Mouse (Mus musculus): ENCODE results near the gene Wdr73. TPM values are rescaled to one million over a fixed set of nuclear protein-coding genes. Genes with fewer than 3 reads are reported as not detected.
A peak's percentile ranks its signal among the peaks of the same experiment; 100 is the strongest.

Wdr73 gene
- polyA plus RNA-seq, 1 experiment from 2014 or later, result 16.3 TPM

DNA sequence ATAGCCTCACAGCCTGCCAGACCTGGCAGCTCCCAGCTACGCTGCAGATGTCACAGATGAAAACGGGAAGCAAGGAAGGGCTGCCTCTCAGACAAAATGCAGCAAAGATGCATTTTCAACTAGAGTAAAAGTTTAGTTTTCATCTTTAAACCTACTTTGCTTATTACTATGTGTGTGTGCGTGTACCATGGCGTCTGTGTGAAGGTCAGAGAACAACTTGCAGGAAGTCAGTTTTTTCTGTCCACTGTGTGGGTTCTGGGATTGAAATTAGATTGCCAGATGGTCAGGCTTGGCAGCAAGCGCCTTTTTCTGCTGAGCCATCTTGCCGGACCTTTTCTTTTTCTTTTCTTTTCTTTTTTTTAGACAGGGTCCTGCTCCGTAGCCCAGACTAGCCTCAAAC, 6.9 kb downstream of the Wdr73 start:
- H3K4me1 ChIP-seq (replicated peaks), result peaks cover 8% of the 10 kb centered on the region
- H3K4me2 ChIP-seq, result no peak overlapping the region
- 79% methylated on average over 7 of the region's 7 CpGs for WGBS
- no peak overlapping the region for H3K4me3 ChIP-seq
- H3K36me3 ChIP-seq, result peaks cover 57% of the 10 kb centered on the region
- peak overlapping the region; percentile 39 for H3K27ac ChIP-seq
- H3K27me3 ChIP-seq, result no peaks in the 10 kb centered on the region
- H3K9me3 ChIP-seq (replicated peaks), result no peaks in the 10 kb centered on the region
- H3K9ac ChIP-seq, result no peak overlapping the region
- ATAC-seq (replicated peaks; ENCODE audit: insufficient number of reproducible peaks, insufficient read depth, low FRiP score, low read depth), result no peak

DNA sequence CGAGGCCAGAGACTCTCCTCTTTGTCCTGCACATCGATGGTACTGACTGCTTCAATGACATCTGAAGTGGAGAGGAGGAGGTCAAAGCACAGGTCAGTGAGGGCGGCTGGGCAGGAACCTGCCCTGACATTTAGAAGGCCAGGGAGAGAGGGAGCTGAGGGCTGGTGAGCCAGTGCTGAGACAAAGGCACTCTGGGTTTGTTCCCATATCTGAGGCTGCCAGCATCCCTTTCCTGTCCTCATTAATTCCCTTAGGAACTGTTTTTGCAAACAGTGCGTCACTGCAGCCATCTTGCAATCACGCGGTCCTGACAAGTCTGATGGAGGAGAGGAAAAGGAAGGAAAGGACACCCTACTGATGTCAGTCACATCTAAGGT, 7.3 kb downstream of the Wdr73 start:
- peaks cover 57% of the 10 kb centered on the region for H3K36me3 ChIP-seq

DNA sequence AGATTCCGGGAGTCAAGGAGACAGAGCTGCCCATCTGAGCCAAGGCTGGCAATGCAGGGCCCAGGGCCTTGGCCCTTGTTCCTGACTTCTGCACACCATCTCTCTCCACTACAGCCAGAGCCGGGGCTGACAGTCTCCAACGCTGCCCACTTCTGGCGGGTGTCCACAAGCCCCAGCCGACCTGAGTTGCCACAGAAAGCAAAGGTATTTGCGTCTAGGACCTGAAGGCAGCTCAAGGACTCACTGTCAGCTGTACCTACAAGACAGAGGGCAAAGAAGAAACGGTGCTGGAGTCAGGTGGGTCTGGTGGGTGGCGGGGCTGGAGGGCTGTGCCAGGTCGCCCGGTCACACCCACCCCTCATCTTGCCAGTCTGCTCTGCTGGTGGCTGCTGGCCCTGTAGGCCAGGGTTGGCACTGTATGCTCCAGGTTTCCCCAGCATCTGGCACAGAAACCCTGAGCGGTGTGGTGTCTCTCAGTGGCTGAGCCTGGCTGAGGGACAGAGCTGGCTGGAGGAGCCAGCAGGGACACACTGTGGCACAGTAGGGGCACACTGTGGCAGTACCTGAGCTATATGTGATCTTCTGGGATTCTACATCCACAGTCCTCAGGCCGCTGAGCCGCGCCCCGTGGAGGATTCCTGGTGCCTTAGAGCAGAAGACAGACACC, 7.8 kb downstream of the Wdr73 start:
- WGBS, result 87% methylated on average over 15 of the region's 15 CpGs
- Histone ChIP-seq H3K36me3 (peaks cover 57% of the 10 kb centered on the region), H3K4me2 (no peak overlapping the region), H3K9ac (no peak overlapping the region), H3K27me3 (no peaks in the 10 kb centered on the region), H3K9me3 (replicated peaks) (no peaks in the 10 kb centered on the region), H3K4me1 (replicated peaks) (peaks cover 16% of the 10 kb centered on the region), H3K4me3 (no peak overlapping the region), H3K27ac (peak overlapping the region; percentile 39; the same call in 1 of the 2 replicates)
- no peak for ATAC-seq (replicated peaks; ENCODE audit: insufficient number of reproducible peaks, insufficient read depth, low FRiP score, low read depth)

More for the DNA sequence above, 7.3 kb downstream of the Wdr73 start:
- H3K4me2 ChIP-seq, result no peak overlapping the region
- no peaks in the 10 kb centered on the region for H3K27me3 ChIP-seq
- H3K9ac ChIP-seq, result no peak overlapping the region
- no peaks in the 10 kb centered on the region for H3K9me3 ChIP-seq (replicated peaks)
- no peak for ATAC-seq (replicated peaks; ENCODE audit: insufficient number of reproducible peaks, insufficient read depth, low FRiP score, low read depth)
- 64% methylated on average over 6 of the region's 6 CpGs for WGBS
- peak overlapping the region; percentile 39 for H3K27ac ChIP-seq
- peaks cover 13% of the 10 kb centered on the region for H3K4me1 ChIP-seq (replicated peaks)
- H3K4me3 ChIP-seq, result no peak overlapping the region

DNA sequence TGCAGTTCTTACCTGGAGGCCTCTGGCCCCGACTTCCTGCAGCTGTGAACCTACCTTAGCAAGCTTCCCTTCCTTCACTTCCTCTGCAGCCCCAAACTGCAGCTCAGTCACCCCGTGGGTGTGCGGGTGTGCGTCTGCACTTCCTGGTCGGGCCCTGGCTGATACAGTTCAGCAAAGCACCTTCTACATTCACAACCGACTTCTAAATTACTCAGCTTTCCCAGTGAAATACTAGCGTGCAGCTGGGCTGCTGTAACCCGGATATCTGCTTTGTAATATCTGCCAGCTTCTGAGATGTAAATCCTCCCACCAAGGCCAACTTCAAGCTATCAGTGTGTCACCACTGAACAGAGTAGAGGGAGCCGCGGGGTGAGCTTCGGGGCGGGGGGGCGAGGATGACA, 11.2 kb downstream of the Wdr73 start:
- Histone ChIP-seq H3K9ac (no peak overlapping the region), H3K36me3 (peaks cover 36% of the 10 kb centered on the region)

DNA sequence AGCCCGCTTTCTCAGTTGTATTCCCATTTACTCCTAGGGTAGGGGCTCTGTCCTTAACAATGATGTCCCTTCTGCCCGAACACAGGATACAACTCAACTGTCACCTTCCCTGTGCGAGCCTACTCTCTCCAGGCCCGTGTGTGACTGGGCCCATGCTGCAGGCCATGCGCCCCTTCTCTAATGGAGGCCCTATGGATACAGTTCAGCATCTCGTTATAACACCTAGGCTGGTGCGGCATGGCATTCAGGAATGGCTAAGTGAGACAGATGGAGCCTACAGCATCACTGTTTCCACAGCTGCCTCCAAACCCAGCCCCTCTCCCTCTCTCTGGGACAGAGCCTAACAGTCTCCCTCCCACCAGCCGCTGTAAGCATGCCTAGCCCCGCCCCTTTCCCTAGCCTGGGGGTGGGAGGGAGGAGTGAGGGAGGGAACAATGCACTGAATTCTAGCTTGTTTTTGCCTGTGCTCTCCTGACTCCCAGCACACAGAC, 12.0 kb downstream of the Wdr73 start:
- no peak overlapping the region for H3K9ac ChIP-seq
- no peak overlapping the region for H3K4me2 ChIP-seq
- H3K4me3 ChIP-seq, result no peak overlapping the region
- ATAC-seq (replicated peaks; ENCODE audit: insufficient number of reproducible peaks, insufficient read depth, low FRiP score, low read depth), result peak; percentile 84
- 43% methylated on average over 9 of the region's 9 CpGs for WGBS
- no peaks in the 10 kb centered on the region for H3K9me3 ChIP-seq (replicated peaks)
- H3K27me3 ChIP-seq, result no peaks in the 10 kb centered on the region
- peak overlapping the region; percentile 73 for H3K27ac ChIP-seq
- peaks cover 34% of the 10 kb centered on the region for H3K36me3 ChIP-seq
- H3K4me1 ChIP-seq (replicated peaks), result peaks cover 16% of the 10 kb centered on the region

More for the DNA sequence above, 11.2 kb downstream of the Wdr73 start:
- 70% methylated on average over 13 of the region's 13 CpGs for WGBS
- Histone ChIP-seq H3K4me3 (no peak overlapping the region), H3K4me2 (0 out of 2 replicates have a peak overlapping the region, but pooled peaks have one; percentile 8), H3K9me3 (replicated peaks) (no peaks in the 10 kb centered on the region), H3K27ac (peak overlapping the region; percentile 73), H3K4me1 (replicated peaks) (peaks cover 16% of the 10 kb centered on the region), H3K27me3 (no peaks in the 10 kb centered on the region)
- ATAC-seq (replicated peaks; ENCODE audit: insufficient number of reproducible peaks, insufficient read depth, low FRiP score, low read depth), result no peak

DNA sequence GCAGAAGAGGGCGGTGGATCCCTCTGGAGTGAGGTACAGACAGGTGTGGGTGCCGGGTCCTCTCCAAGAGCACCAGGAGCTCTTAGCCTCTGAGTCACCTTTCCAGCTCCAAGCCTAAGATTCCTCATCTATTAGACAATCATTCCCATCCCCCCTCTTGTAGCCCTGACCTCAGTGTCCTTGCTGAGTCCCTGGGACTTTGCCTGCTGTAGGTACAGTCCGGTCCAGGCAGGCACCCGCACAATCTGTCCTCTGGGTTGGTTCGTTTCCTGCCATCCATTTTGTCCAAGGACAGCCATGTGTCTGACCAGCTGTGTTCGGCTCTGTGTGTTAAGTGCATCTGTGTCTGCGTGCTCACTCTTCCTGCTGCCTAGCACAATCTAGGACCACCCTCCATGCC, 12.5 kb downstream of the Wdr73 start:
- Histone ChIP-seq H3K4me1 (replicated peaks) (peaks cover 16% of the 10 kb centered on the region), H3K27me3 (no peaks in the 10 kb centered on the region), H3K36me3 (peaks cover 29% of the 10 kb centered on the region), H3K9me3 (replicated peaks) (no peaks in the 10 kb centered on the region), H3K4me2 (no peak overlapping the region), H3K27ac (peak overlapping the region; percentile 73), H3K9ac (no peak overlapping the region), H3K4me3 (no peak overlapping the region)
- WGBS, result 62% methylated on average over 7 of the region's 7 CpGs
- no peak for ATAC-seq (replicated peaks; ENCODE audit: insufficient number of reproducible peaks, insufficient read depth, low FRiP score, low read depth)

DNA sequence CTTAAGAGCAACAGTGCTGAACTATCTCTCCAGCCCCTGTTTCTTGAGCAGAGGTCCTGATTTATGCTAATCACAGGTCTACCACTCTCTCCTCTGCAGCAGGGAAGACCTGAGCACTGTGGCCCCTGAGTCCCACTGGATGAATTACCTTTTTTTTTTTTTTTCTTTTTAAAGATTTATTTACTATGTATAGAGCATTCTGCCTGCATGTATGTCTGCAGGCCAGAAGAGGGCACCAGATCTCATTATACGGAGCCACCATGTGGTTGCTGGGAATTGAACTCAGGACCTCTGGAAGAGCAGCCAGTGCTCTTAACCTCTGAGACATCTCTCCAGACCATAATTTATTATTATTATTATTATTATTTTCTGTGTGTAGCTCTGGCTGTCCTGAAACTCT, 15.4 kb downstream of the Wdr73 start:
- Histone ChIP-seq H3K27me3 (no peaks in the 10 kb centered on the region), H3K4me3 (no peak overlapping the region), H3K27ac (no peak overlapping the region), H3K36me3 (0 out of 2 replicates have a peak, but pooled peaks cover 2% of the 10 kb centered on the region), H3K9ac (no peak overlapping the region), H3K4me2 (no peak overlapping the region), H3K9me3 (replicated peaks) (no peaks in the 10 kb centered on the region), H3K4me1 (replicated peaks) (peaks cover 24% of the 10 kb centered on the region)
- WGBS, result 14% methylated on average over 1 of the region's 1 CpGs
- no peak for ATAC-seq (replicated peaks; ENCODE audit: insufficient number of reproducible peaks, insufficient read depth, low FRiP score, low read depth)

DNA sequence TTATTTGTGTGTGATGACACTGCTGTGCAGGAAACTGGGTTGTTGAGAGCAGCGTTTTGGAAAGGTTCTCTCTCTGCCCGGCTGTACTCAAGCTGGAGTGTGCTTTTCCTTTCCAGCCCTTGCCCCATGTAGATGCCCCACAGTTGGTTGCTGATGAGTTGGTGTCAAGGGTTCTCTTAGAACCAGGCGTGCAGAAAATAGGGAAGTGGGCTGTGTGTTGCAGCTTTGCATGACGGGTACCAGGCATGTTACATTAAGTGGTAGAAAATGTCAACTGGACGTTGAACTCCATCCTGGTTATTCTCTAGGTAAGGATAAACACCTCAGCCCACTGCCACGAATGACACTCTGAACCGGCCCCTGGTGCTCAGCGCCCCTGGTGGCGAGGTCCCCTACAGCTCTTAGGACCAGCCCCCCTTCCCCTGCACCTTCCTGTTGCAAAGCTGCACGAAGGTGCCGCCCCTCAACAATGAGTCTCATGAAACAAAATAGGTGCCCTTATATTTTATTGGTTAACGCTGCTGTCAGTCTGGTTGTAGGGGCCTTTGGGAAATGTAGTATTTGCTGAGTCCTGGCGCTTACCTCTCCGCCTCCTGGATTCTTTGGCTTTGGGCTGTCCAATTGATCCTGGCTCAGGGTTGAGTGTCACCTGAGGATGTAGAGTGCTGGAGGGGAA, 18.1 kb downstream of the Wdr73 start:
- Histone ChIP-seq H3K9me3 (replicated peaks) (no peaks in the 10 kb centered on the region), H3K4me2 (peak overlapping the region; percentile 57), H3K4me1 (replicated peaks) (peaks cover 8% of the 10 kb centered on the region), H3K4me3 (peak overlapping the region; percentile 31), H3K9ac (no peak overlapping the region), H3K27me3 (no peaks in the 10 kb centered on the region), H3K27ac (no peak overlapping the region), H3K36me3 (no peaks in the 10 kb centered on the region; the same call in 1 of the 2 replicates)
- WGBS, result 20% methylated on average over 14 of the region's 14 CpGs
- peak; percentile 79 for ATAC-seq (replicated peaks; ENCODE audit: insufficient number of reproducible peaks, insufficient read depth, low FRiP score, low read depth)

DNA sequence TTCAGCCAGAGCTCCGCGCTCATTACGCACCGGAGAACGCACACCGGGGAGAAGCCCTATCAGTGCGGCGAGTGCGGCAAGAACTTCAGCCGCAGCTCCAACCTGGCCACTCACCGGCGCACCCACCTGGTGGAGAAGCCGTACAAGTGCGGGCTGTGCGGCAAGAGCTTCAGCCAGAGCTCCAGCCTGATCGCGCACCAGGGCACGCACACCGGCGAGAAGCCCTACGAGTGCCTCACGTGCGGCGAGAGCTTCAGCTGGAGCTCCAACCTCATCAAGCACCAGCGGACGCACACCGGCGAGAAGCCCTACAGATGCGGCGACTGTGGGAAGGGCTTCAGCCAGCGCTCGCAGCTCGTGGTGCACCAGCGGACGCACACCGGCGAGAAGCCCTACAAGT, 25.3 kb downstream of the Wdr73 start:
- H3K9ac ChIP-seq, result no peak overlapping the region
- H3K27ac ChIP-seq, result no peak overlapping the region
- no peak overlapping the region for H3K4me3 ChIP-seq
- no peak for ATAC-seq (replicated peaks; ENCODE audit: insufficient number of reproducible peaks, insufficient read depth, low FRiP score, low read depth)
- H3K36me3 ChIP-seq, result peaks cover 61% of the 10 kb centered on the region
- H3K4me1 ChIP-seq (replicated peaks), result no peaks in the 10 kb centered on the region; the same call in 1 of the 2 replicates
- no peaks in the 10 kb centered on the region for H3K27me3 ChIP-seq
- H3K4me2 ChIP-seq, result no peak overlapping the region
- no peaks in the 10 kb centered on the region for H3K9me3 ChIP-seq (replicated peaks)
- 57% methylated on average over 37 of the region's 37 CpGs for WGBS

DNA sequence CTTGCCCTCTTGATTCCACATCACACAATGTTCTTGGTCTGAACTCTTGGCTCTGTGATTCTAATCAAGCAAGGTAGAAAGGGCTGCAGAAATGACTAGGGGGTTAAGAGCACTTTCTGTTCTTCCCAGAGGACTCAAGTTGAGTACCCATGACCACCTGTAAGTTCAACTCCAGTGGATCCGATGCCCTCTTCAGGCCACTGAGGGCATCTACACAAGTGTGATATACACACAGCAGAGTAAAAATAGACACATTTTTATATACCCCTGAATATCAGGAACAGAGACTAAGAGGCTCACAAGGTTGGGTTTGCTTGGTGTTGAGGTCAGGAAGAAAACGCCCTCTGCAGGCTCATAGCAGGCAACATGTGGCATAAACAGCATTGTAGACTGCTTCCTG, 27.4 kb downstream of the Wdr73 start:
- 96% methylated on average over 2 of the region's 2 CpGs for WGBS
- Histone ChIP-seq H3K27ac (no peak overlapping the region), H3K4me3 (no peak overlapping the region), H3K27me3 (no peaks in the 10 kb centered on the region), H3K4me2 (no peak overlapping the region), H3K4me1 (replicated peaks) (peaks cover under 1% of the 10 kb centered on the region; the same call in 1 of the 2 replicates), H3K9me3 (replicated peaks) (no peaks in the 10 kb centered on the region), H3K36me3 (peaks cover 80% of the 10 kb centered on the region), H3K9ac (no peak overlapping the region)
- no peak for ATAC-seq (replicated peaks; ENCODE audit: insufficient number of reproducible peaks, insufficient read depth, low FRiP score, low read depth)

DNA sequence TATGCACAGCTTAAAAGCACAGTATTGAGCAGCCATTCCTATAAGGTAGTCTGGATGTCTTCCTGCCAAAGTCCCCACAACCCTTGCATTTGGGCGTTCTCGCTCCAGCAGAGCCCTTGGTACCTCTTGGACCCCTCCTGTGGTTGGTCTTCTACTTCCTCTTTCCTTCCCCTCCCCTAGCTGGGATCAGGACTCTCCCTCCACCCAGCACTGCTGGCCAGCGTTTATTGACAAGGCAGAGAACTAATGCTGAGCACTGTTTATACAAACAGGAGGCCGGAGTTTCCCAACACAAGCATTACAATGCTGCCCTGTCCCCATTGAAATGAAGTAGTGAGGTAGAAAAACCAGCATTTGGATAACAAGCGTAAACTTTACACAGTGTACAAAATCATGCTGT, 28.0 kb downstream of the Wdr73 start:
- no peak for ATAC-seq (replicated peaks; ENCODE audit: insufficient number of reproducible peaks, insufficient read depth, low FRiP score, low read depth)
- Histone ChIP-seq H3K27me3 (no peaks in the 10 kb centered on the region), H3K27ac (no peak overlapping the region), H3K36me3 (peaks cover 86% of the 10 kb centered on the region), H3K9me3 (replicated peaks) (no peaks in the 10 kb centered on the region), H3K4me1 (replicated peaks) (peaks cover 2% of the 10 kb centered on the region; the same call in 1 of the 2 replicates), H3K9ac (no peak overlapping the region), H3K4me3 (no peak overlapping the region), H3K4me2 (no peak overlapping the region)
- WGBS, result 86% methylated on average over 5 of the region's 5 CpGs

Data from heart, embryonic 15.5 days (tissue).